Mouse (Mus musculus): ENCODE measurements around the gene Rab6a.
A peak's percentile ranks its signal among the peaks of the same experiment; 100 is the strongest.

The Rab6a gene

GRCm38 (mm10) chr7:100681132-100681531 lies 73.9 kb downstream of the Rab6a start:
- peak; percentile 70 for DNase-seq (ENCODE audit: low read depth, low spot score)

GRCm38 (mm10) chr7:100683241-100683640 lies 76.0 kb downstream of the Rab6a start:
- no peak for DNase-seq (ENCODE audit: low read depth, low spot score)

- no peak for DNase-seq (ENCODE audit: low read depth, low spot score)
Observed at GRCm38 (mm10) chr7:100684081-100684480, 76.9 kb downstream of the Rab6a start.

GRCm38 (mm10) chr7:100684538-100684937 lies 77.3 kb downstream of the Rab6a start:
- peak; percentile 79 for DNase-seq (ENCODE audit: low read depth, low spot score)

- peak; percentile 91 for DNase-seq (ENCODE audit: low read depth, low spot score)
Observed at GRCm38 (mm10) chr7:100685061-100686030, 78.1 kb downstream of the Rab6a start.

GRCm38 (mm10) chr7:100688471-100688870 lies 81.3 kb downstream of the Rab6a start:
- DNase-seq (ENCODE audit: low read depth, low spot score), result no peak

Data from brain, adult 2 months (tissue).